Mouse (Mus musculus) embryonic facial prominence, embryonic 10.5 days (tissue): Measurements from ENCODE around the gene Tinf2. TPM values are rescaled to one million over a fixed set of nuclear protein-coding genes. Genes with fewer than 3 reads are reported as not detected.

ENCODE experiments used
- DNase-seq: peaks from one replicate; pipeline ENCODE4 v3.0.0-alpha.2; 2017; ENCODE audit warnings: low spot score
- H3K27ac ChIP-seq: fragments of 300-500 bp; sonication (generic); replicated peaks from 2 replicates; pipeline ENCODE4 v1.5.1; 2016; ENCODE audit warnings: mild to moderate bottlenecking
- H3K27me3 ChIP-seq: fragments of 300-500 bp; sonication (generic); replicated peaks from 2 replicates; pipeline ENCODE4 v1.6.1; 2016; ENCODE audit warnings: low read depth, mild to moderate bottlenecking; ENCODE audit not compliant: poor library complexity, severe bottlenecking
- H3K36me3 ChIP-seq: fragments of 300-500 bp; sonication (generic); replicated peaks from 2 replicates; pipeline ENCODE4 v1.6.1; 2016; ENCODE audit warnings: mild to moderate bottlenecking, moderate library complexity
- H3K4me1 ChIP-seq: fragments of 300-500 bp; sonication (generic); 2 replicates; pipeline ENCODE4 v1.6.1; 2016
- H3K4me3 ChIP-seq: fragments of 300-500 bp; sonication (generic); 2 replicates; pipeline ENCODE4 v1.5.1; 2016; ENCODE audit warnings: mild to moderate bottlenecking, moderate library complexity
- H3K9me3 ChIP-seq: fragments of 300-500 bp; sonication (generic); 2 replicates; pipeline ENCODE4 v1.6.1; 2016; ENCODE audit warnings: mild to moderate bottlenecking
- WGBS: fragments of 180-500 bp; shearing (Covaris S2); methylation state at CpG from one replicate; pipeline ENCODE4 v1.1.7; 2016; 5-methylcytosine and 5-hydroxymethylcytosine counted together
- polyA plus RNA-seq: library from polyadenylated mRNA; unstranded; fragments of >200 nt; fragmentation: Nextera tagmentation; extraction: Ambion mirVana; gene quantifications from 2 replicates; pipeline ENCODE4 v1.2.1, GENCODE M21; 2016

The Tinf2 gene
- polyA plus RNA-seq, 1 experiment from 2014 or later, result 65.8 TPM

- no peaks in the 10 kb centered on the region for H3K9me3 ChIP-seq
- WGBS, result 28% methylated on average over 17 of the region's 17 CpGs
- H3K4me1 ChIP-seq, result peaks cover 26% of the 10 kb centered on the region
- peak overlapping the region; percentile 86 for H3K4me3 ChIP-seq
- peaks cover 53% of the 10 kb centered on the region for H3K36me3 ChIP-seq
- no peak for DNase-seq
- H3K27me3 ChIP-seq, result no peaks in the 10 kb centered on the region
- peak overlapping the region; percentile 99 for H3K27ac ChIP-seq
These were observed 37.2 kb downstream of the Tinf2 start for GRCm38 (mm10) chr14:55644261-55644888.

- H3K27ac ChIP-seq, result peak within 1 kb of the TSS; percentile 99
- WGBS, result under 1% methylated on average over 89 of the region's 89 CpGs
- peaks cover 64% of the 10 kb centered on the region for H3K36me3 ChIP-seq
- peaks cover 26% of the 10 kb centered on the region for H3K4me1 ChIP-seq
- H3K9me3 ChIP-seq, result no peaks in the 10 kb centered on the region
- H3K4me3 ChIP-seq, result peak within 1 kb of the TSS; percentile 86
- DNase-seq, result peak; percentile 87
- H3K27me3 ChIP-seq, result no peaks in the 10 kb centered on the region
These were observed 38.3 kb downstream of the Tinf2 start, which contains the start of gene Tm9sf1 for GRCm38 (mm10) chr14:55643060-55643907. TSS of gene Tm9sf1 (minus strand) at chr14:55643806.

GRCm38 (mm10) chr14:55642679-55643059 is 39.0 kb downstream of the Tinf2 start:
- no peaks in the 10 kb centered on the region for H3K27me3 ChIP-seq
- DNase-seq, result no peak
- 24% methylated on average over 8 of the region's 8 CpGs for WGBS
- peak overlapping the region; percentile 99 for H3K27ac ChIP-seq
- H3K9me3 ChIP-seq, result no peaks in the 10 kb centered on the region
- H3K36me3 ChIP-seq, result peaks cover 68% of the 10 kb centered on the region
- H3K4me1 ChIP-seq, result peaks cover 26% of the 10 kb centered on the region
- H3K4me3 ChIP-seq, result peak overlapping the region; percentile 86

- WGBS, result 95% methylated on average over 13 of the region's 13 CpGs
- Histone ChIP-seq H3K4me1 (peaks cover 26% of the 10 kb centered on the region), H3K27ac (no peak overlapping the region), H3K4me3 (no peak overlapping the region), H3K9me3 (no peaks in the 10 kb centered on the region), H3K36me3 (peaks cover 69% of the 10 kb centered on the region), H3K27me3 (no peaks in the 10 kb centered on the region)
- no peak for DNase-seq
These were observed 40.3 kb downstream of the Tinf2 start for GRCm38 (mm10) chr14:55641291-55641690.

GRCm38 (mm10) chr14:55640816-55641215 is 40.8 kb downstream of the Tinf2 start:
- peaks cover 68% of the 10 kb centered on the region for H3K36me3 ChIP-seq
- no peak overlapping the region for H3K4me3 ChIP-seq
- no peak overlapping the region for H3K27ac ChIP-seq
- no peak for DNase-seq
- no peaks in the 10 kb centered on the region for H3K27me3 ChIP-seq
- no peaks in the 10 kb centered on the region for H3K9me3 ChIP-seq
- peaks cover 26% of the 10 kb centered on the region for H3K4me1 ChIP-seq
- 98% methylated on average over 14 of the region's 14 CpGs for WGBS

- WGBS, result 96% methylated on average over 9 of the region's 9 CpGs
- H3K27me3 ChIP-seq, result no peaks in the 10 kb centered on the region
- peaks cover 75% of the 10 kb centered on the region for H3K36me3 ChIP-seq
- no peak within 1 kb of the TSS for H3K4me3 ChIP-seq
- peaks cover 26% of the 10 kb centered on the region for H3K4me1 ChIP-seq
- no peaks in the 10 kb centered on the region for H3K9me3 ChIP-seq
- H3K27ac ChIP-seq, result no peak within 1 kb of the TSS
- DNase-seq, result no peak
These were observed 43.8 kb downstream of the Tinf2 start, which contains the start of gene Gm49378 for GRCm38 (mm10) chr14:55637795-55638194. TSS of gene Gm49378 (minus strand) at chr14:55637895.

- no peaks in the 10 kb centered on the region for H3K9me3 ChIP-seq
- no peaks in the 10 kb centered on the region for H3K27me3 ChIP-seq
- peak; percentile 94 for DNase-seq
- H3K27ac ChIP-seq, result peak within 1 kb of the TSS; percentile 83
- WGBS, result 2% methylated on average over 33 of the region's 33 CpGs
- H3K36me3 ChIP-seq, result peaks cover 85% of the 10 kb centered on the region
- H3K4me1 ChIP-seq, result peaks cover 18% of the 10 kb centered on the region
- H3K4me3 ChIP-seq, result peak within 1 kb of the TSS; percentile 70
These were observed 46.1 kb downstream of the Tinf2 start, which contains the start of gene Ipo4 for GRCm38 (mm10) chr14:55635523-55636007. TSS of gene Ipo4 (minus strand) at chr14:55635957.

GRCm38 (mm10) chr14:55634874-55635522 is 46.6 kb downstream of the Tinf2 start:
- DNase-seq, result no peak
- H3K4me3 ChIP-seq, result peak overlapping the region; percentile 70
- peak overlapping the region; percentile 83 for H3K27ac ChIP-seq
- no peaks in the 10 kb centered on the region for H3K27me3 ChIP-seq
- H3K9me3 ChIP-seq, result no peaks in the 10 kb centered on the region
- WGBS, result 3% methylated on average over 23 of the region's 23 CpGs
- H3K36me3 ChIP-seq, result peaks cover 85% of the 10 kb centered on the region
- H3K4me1 ChIP-seq, result peaks cover 18% of the 10 kb centered on the region

GRCm38 (mm10) chr14:55629312-55629711 is 52.3 kb downstream of the Tinf2 start:
- no peaks in the 10 kb centered on the region for H3K27me3 ChIP-seq
- peak; percentile 55 for DNase-seq
- WGBS, result 52% methylated on average over 5 of the region's 5 CpGs

GRCm38 (mm10) chr14:55628077-55628827 is 53.4 kb downstream of the Tinf2 start:
- no peak for DNase-seq
- 91% methylated on average over 27 of the region's 27 CpGs for WGBS
- H3K4me1 ChIP-seq, result no peaks in the 10 kb centered on the region
- H3K27me3 ChIP-seq, result no peaks in the 10 kb centered on the region
- no peak overlapping the region for H3K4me3 ChIP-seq
- no peaks in the 10 kb centered on the region for H3K9me3 ChIP-seq
- no peak overlapping the region for H3K27ac ChIP-seq
- peaks cover 100% of the 10 kb centered on the region for H3K36me3 ChIP-seq

More at GRCm38 (mm10) chr14:55629312-55629711, 52.3 kb downstream of the Tinf2 start:
- Histone ChIP-seq H3K4me1 (peaks cover 5% of the 10 kb centered on the region), H3K4me3 (no peak overlapping the region), H3K9me3 (no peaks in the 10 kb centered on the region), H3K27ac (no peak overlapping the region), H3K36me3 (peaks cover 100% of the 10 kb centered on the region)
